Mouse (Mus musculus) heart, embryonic 14.5 days (tissue): Measurements from ENCODE around the gene Tpi1. TPM values are rescaled to one million over a fixed set of nuclear protein-coding genes. Genes with fewer than 3 reads are reported as not detected.

Experiments
- ATAC-seq: fragments of 200-750 bp; cut with Nextera tagmentation; 2 replicates; pipeline ENCODE4 v1.8.0; 2017; ENCODE audit warnings: low read depth, moderate TSS enrichment; ENCODE audit not compliant: insufficient number of reproducible peaks, insufficient read depth, low FRiP score
- H3K27ac ChIP-seq, 2 experiments: fragments of 200-500 bp in 1 of 2; fragments of 300-500 bp in 1 of 2; sonication (generic) in 1 of 2; replicated peaks in 1 of 2; 2 replicates each; pipeline ENCODE4 v1.5.1; 2012 to 2014; ENCODE audit warnings: low read depth in 2 of 2, low read length in 2 of 2, control low read depth in 1 of 2, mild to moderate bottlenecking in 1 of 2, mixed read lengths in 1 of 2; ENCODE audit not compliant: control insufficient read depth in 1 of 2, insufficient read depth in 1 of 2
- H3K27me3 ChIP-seq: fragments of 300-500 bp; sonication (generic); 2 replicates; pipeline ENCODE4 v1.6.1; 2014; ENCODE audit warnings: mild to moderate bottlenecking, low read length, control low read depth; ENCODE audit not compliant: control insufficient read depth, insufficient read depth
- H3K36me3 ChIP-seq: fragments of 300-500 bp; sonication (generic); 2 replicates; pipeline ENCODE4 v1.6.1; 2014; ENCODE audit warnings: mild to moderate bottlenecking, control low read depth, low read length, mixed read lengths; ENCODE audit not compliant: control insufficient read depth, insufficient read depth
- H3K4me1 ChIP-seq, 2 experiments: fragments of 200-500 bp in 1 of 2; fragments of 300-500 bp in 1 of 2; sonication (generic) in 1 of 2; 2 replicates each; pipeline ENCODE4 v1.6.1; 2012 to 2014; ENCODE audit warnings: low read length in 2 of 2, control low read depth in 1 of 2, mixed read lengths in 1 of 2; ENCODE audit not compliant: control insufficient read depth in 2 of 2, insufficient read depth in 2 of 2
- H3K4me2 ChIP-seq: fragments of 300-500 bp; sonication (generic); 2 replicates; pipeline ENCODE4 v1.6.1; 2014; ENCODE audit warnings: mild to moderate bottlenecking, low read length
- H3K4me3 ChIP-seq, 2 experiments: fragments of 200-500 bp in 1 of 2; fragments of 300-500 bp in 1 of 2; sonication (generic) in 1 of 2; 2 replicates each; pipeline ENCODE4 v1.5.1; 2012 to 2014; ENCODE audit warnings: low read length in 2 of 2, mild to moderate bottlenecking in 2 of 2, control low read depth in 1 of 2, low read depth in 1 of 2, moderate library complexity in 1 of 2; ENCODE audit not compliant: control insufficient read depth in 1 of 2, insufficient read depth in 1 of 2
- H3K9ac ChIP-seq: fragments of 300-500 bp; sonication (generic); 2 replicates; pipeline ENCODE4 v1.6.1; 2014; ENCODE audit warnings: mild to moderate bottlenecking, low read length
- H3K9me3 ChIP-seq: fragments of 300-500 bp; sonication (generic); 2 replicates; pipeline ENCODE4 v1.6.1; 2016; ENCODE audit warnings: low read length, control low read depth; ENCODE audit not compliant: control insufficient read depth
- WGBS: fragments of 180-500 bp; shearing (Covaris S2); extraction: QIAGEN DNeasy Blood & Tissue Kit; methylation state at CpG from one replicate; pipeline ENCODE4 v1.1.7; 2014; 5-methylcytosine and 5-hydroxymethylcytosine counted together
- polyA plus RNA-seq: library from polyadenylated mRNA; unstranded; fragments of >200 nt; fragmentation: Nextera tagmentation; extraction: Ambion mirVana; gene quantifications from 2 replicates; pipeline ENCODE4 v1.2.1, GENCODE M21; 2014

The Tpi1 gene
- polyA plus RNA-seq, 1 experiment from 2014 or later, result 1,545 TPM

DNA sequence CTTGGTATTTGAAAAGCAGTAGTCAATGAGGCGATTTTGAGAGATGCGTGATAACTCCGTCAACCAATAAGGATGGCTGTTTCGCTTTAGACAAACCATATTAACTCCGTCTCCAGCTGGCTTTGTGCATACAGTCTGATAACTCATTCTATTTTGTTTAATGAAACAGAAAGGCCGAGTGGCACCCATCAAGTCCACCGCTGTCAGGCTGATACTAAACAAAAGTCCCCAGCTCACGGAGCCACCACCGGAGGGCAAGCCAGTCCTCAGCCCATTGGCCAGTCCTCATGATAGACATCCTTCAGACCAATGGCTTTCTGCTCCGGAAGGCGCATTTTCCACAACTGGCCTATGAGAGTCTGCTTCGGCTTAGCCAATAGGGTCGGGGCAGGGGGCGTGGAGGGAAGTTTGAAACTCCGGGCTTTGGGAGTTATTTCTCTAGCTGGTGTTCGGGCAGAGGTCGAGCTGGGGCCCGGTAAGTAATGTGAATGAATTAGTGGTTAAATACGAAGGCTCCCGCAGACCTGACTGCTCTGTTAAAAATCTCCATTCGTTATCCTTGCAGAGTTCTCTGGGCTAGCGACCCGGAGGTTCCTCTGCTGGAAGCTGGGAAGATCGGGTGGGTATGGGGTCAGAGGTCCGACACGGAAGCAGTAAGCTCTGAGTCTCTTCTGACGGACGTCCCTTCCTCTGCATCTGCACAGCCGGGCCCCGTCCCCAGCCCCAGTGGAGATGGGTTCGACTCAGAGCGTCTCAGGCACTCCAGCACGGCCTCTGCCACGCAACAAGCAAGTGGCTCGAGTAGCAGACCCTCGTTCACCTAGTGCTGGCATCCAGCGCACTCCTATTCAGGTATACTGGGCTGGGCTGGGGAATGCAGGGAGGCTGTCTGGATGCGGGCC, 16.0 kb upstream of the Tpi1 start:
- peaks cover 49% of the 10 kb centered on the region for H3K36me3 ChIP-seq
- H3K27me3 ChIP-seq, result no peaks in the 10 kb centered on the region
- H3K4me3 ChIP-seq, result peak overlapping the region; percentile 68 to 87
- under 1% methylated on average over 38 of the region's 38 CpGs for WGBS
- peak overlapping the region; percentile 90 for H3K4me2 ChIP-seq
- H3K27ac ChIP-seq, result peak overlapping the region; percentile 94 to 99
- peak overlapping the region; percentile 86 for H3K9ac ChIP-seq
- peaks cover 8 to 17% of the 10 kb centered on the region in 2 experiments for H3K4me1 ChIP-seq
- no peaks in the 10 kb centered on the region for H3K9me3 ChIP-seq
- ATAC-seq, result peak; percentile 83

DNA sequence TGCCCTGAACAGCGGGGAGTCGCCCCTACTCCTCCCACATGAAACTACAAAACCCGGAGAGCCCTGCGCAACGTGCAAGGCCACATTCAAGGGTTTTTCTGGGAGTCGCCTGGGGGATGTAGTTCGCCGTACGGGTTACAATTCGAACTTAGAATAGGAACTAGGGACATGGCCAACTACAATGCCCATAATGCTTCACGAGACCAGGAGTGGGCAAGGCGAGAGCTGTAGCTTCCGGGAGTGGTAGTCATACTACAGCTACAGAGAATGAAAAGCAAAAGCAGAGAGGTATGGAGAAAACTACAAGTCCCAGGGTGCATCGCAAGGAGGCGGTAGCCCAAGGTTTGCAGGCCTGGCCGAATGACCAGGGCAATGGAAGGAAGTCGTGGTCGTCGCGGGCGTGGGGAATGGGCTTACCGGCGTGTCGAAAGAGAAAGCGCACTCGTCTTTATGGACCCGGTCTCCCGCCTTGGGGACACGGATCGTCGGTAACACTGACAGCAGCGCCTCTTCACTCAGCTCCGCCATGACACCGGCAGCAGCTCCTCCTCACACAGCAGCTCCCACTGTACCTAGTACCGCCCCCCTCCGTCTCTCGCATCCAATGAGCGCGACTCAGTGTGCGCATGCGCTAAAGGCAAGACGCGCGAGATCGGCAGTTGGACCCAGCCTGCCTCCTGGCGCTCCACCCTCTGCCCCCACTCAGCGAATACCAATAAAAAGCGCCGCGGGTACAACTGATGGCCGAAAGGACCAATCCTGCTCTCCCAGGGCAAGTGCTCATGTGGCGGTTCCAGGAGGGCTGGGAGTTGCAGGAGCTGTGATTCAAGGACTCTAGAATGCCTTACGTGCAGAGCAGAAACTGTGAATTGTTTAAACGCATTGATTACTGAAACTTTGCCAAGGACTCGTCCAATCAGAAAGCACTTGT, 15.0 kb upstream of the Tpi1 start, which contains the start of the genes Usp5 and Cdca3:
Gene Usp5, minus strand, starts transcription at position 617 of the 931 bp plus-strand sequence.
Gene Cdca3, plus strand, starts transcription at position 680 of the 931 bp plus-strand sequence.
- H3K4me3 ChIP-seq, result peak within 1 kb of the TSS; percentile 68 to 87
- WGBS, result under 1% methylated on average over 55 of the region's 55 CpGs
- peak within 1 kb of the TSS; percentile 94 to 99 for H3K27ac ChIP-seq
- H3K27me3 ChIP-seq, result no peaks in the 10 kb centered on the region
- no peaks in the 10 kb centered on the region for H3K9me3 ChIP-seq
- H3K4me2 ChIP-seq, result peak within 1 kb of the TSS; percentile 97
- H3K4me1 ChIP-seq, result peaks cover 8 to 17% of the 10 kb centered on the region in 2 experiments
- peaks cover 49% of the 10 kb centered on the region for H3K36me3 ChIP-seq
- peak; percentile 93 for ATAC-seq
- H3K9ac ChIP-seq, result peak within 1 kb of the TSS; percentile 86

DNA sequence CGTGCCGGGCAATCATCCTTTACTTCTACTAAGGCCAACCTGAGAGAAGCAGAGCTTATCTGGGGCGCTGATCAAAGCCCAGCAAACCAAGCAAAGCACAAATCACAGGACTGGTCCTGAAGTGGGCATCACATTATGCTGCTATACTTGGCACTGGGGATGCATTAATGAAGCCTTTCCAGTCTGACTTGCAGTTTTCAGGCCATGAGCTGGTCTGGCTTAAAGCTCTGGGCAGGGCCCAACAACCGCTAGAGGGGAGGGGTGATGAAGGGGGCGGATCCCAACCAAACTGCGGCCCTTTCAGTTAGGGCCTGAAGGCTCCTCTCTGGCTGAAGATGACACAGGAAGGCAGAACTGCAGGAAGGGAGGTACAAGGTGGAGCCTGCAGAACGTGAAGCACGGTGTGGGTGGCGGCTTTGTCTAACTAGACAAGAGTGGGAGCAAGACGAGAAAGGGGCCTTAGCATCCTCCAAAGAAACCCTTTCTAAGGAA, 14.1 kb upstream of the Tpi1 start:
- H3K9me3 ChIP-seq, result no peaks in the 10 kb centered on the region
- H3K36me3 ChIP-seq, result peaks cover 49% of the 10 kb centered on the region
- peak overlapping the region in 1 of 2 experiments; percentile 61; a peak in 3 of 4 replicates for H3K27ac ChIP-seq
- peaks cover 8 to 17% of the 10 kb centered on the region in 2 experiments for H3K4me1 ChIP-seq
- peak overlapping the region; percentile 80 for H3K9ac ChIP-seq
- no peak for ATAC-seq
- no peaks in the 10 kb centered on the region for H3K27me3 ChIP-seq
- H3K4me2 ChIP-seq, result peak overlapping the region; percentile 97
- 25% methylated on average over 10 of the region's 10 CpGs for WGBS
- H3K4me3 ChIP-seq, result peak overlapping the region; percentile 68 to 81

DNA sequence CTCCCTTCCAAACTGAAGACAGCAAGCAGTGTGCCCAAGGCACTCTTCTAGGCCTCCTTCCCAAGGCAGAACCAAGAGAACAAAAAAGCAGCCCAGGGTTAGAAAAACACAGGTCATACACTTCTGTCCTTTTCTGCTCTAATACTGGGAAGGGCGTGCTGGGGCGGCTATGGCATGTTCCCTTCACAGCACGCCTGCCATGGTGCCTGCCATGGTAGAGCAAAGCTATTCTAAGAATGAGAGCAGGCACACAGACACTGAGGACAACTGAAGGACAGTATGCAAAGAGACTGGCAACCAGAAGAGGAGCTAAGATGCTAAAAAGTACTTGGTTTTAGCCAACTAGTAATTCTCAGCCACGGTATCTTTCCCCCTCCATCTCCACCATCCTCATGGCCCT, 8.0 kb upstream of the Tpi1 start:
- H3K9ac ChIP-seq, result no peak overlapping the region

DNA sequence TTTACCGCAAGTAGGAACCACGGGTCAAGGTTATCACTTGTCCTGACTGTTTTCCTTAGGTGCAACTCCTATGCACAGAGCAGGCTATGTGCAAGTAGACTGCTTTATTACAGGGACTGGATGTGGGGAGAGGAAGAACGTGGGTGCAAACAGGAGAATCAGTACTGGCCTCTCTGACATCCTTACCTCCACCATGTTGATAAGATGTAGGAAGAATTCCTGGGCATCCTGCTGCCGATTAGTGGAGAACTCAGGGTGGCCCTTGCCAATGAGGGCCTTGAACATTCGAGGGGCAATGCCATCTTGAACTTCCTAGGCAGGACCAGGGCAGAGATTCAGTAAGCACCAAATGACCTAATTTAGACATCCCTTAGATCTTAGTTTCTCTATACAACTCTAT, 6.8 kb upstream of the Tpi1 start:
- WGBS, result 88% methylated on average over 5 of the region's 5 CpGs
- no peak for ATAC-seq
- no peaks in the 10 kb centered on the region for H3K9me3 ChIP-seq
- no peak overlapping the region for H3K27ac ChIP-seq
- no peak overlapping the region for H3K9ac ChIP-seq
- no peaks in the 10 kb centered on the region for H3K27me3 ChIP-seq
- no peak overlapping the region for H3K4me3 ChIP-seq
- H3K36me3 ChIP-seq, result peaks cover 100% of the 10 kb centered on the region
- H3K4me1 ChIP-seq, result no peaks in the 10 kb centered on the region
- H3K4me2 ChIP-seq, result no peak overlapping the region

More for the DNA sequence above, 8.0 kb upstream of the Tpi1 start:
- Histone ChIP-seq H3K9me3 (no peaks in the 10 kb centered on the region), H3K4me3 (no peak overlapping the region), H3K4me1 (no peaks in the 10 kb centered on the region), H3K27me3 (no peaks in the 10 kb centered on the region), H3K27ac (peak overlapping the region; percentile 19 to 32; a peak in 1 of 4 replicates), H3K36me3 (peaks cover 93% of the 10 kb centered on the region), H3K4me2 (no peak overlapping the region)
- no peak for ATAC-seq
- 86% methylated on average over 4 of the region's 4 CpGs for WGBS

DNA sequence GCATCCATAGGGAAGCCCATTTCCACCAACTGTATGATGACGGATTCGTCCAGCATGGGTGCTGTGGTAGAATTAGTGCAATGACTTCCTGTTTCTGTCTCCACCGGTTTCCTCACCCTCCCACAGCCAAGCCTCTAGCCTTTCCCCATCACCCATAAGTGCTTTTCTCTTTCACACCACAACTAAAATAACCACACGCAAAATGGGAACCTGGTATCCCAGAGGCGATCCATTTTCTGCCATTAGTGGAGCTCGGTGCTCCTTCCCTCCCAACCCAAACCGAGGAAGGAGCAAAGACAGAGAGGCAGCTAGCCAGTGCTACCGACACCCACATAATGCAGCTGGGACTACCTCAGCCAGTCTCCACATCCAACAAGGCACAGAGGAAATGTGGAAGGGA, 3.9 kb upstream of the Tpi1 start:
- peaks cover 79% of the 10 kb centered on the region for H3K36me3 ChIP-seq
- no peak overlapping the region for H3K4me3 ChIP-seq
- peaks cover 6 to 9% of the 10 kb centered on the region in 2 experiments for H3K4me1 ChIP-seq
- H3K27ac ChIP-seq, result no peak overlapping the region
- H3K27me3 ChIP-seq, result no peaks in the 10 kb centered on the region
- H3K9ac ChIP-seq, result no peak overlapping the region
- no peaks in the 10 kb centered on the region for H3K9me3 ChIP-seq
- ATAC-seq, result no peak
- 83% methylated on average over 8 of the region's 8 CpGs for WGBS
- no peak overlapping the region for H3K4me2 ChIP-seq

DNA sequence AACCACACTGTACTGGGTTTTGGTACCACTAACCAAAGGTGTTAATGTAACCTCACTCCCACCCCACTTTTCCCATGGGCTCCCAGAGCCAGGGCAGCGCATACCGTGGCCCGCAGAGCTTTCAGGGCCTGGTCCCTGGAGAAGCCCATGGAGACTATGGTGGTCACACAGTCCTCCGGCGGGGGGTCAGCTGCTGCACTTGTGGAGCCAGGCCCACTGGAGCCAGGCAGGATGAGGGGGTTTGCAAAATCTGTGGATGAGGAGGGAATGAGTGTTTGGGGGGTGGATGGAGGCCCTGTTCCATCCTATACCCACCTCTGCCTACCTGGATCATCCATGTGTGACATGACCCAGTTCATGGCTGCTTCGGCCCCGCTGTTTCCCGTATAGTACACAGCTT, 3.5 kb upstream of the Tpi1 start:
- 95% methylated on average over 8 of the region's 8 CpGs for WGBS
- no peak for ATAC-seq
- no peak overlapping the region for H3K4me2 ChIP-seq
- no peak overlapping the region for H3K9ac ChIP-seq
- H3K4me3 ChIP-seq, result no peak overlapping the region
- H3K9me3 ChIP-seq, result no peaks in the 10 kb centered on the region
- H3K27me3 ChIP-seq, result no peaks in the 10 kb centered on the region
- peaks cover 8 to 11% of the 10 kb centered on the region in 2 experiments for H3K4me1 ChIP-seq
- no peak overlapping the region for H3K27ac ChIP-seq
- H3K36me3 ChIP-seq, result peaks cover 77% of the 10 kb centered on the region
